Mouse (Mus musculus) embryonic fibroblast, embryonic 13.5 days (primary cell): ENCODE measurements around the gene Ctsw.

Source experiments
- CTCF ChIP-seq: IDR thresholded peaks from 2 replicates; pipeline ENCODE4 v1.5.1; 2011; ENCODE audit warnings: mild to moderate bottlenecking, control low read depth, low read length, moderate library complexity, borderline replicate concordance; ENCODE audit not compliant: insufficient read depth
- POLR2A ChIP-seq: IDR thresholded peaks from 2 replicates; pipeline ENCODE4 v1.6.1; 2011; ENCODE audit warnings: low read depth, mild to moderate bottlenecking, control low read depth, low read length, moderate library complexity

- TF ChIP-seq CTCF, result no peak
- TF ChIP-seq POLR2A, result no peak
Observed at GRCm38 (mm10) chr19:5455037-5455436, 13.3 kb downstream of the Ctsw start.
